Mouse (Mus musculus) liver, embryonic 16.5 days (tissue): ENCODE data around the gene Cxcl14. TPM values are rescaled to one million over a fixed set of nuclear protein-coding genes. Genes with fewer than 3 reads are reported as not detected.

Source experiments
- ATAC-seq: fragments of 200-750 bp; cut with Nextera tagmentation; 2 replicates; pipeline ENCODE4 v1.8.0; 2017; ENCODE audit warnings: low read depth, mild to moderate bottlenecking, moderate number of reproducible peaks, moderate library complexity
- H3K27ac ChIP-seq: fragments of 300-500 bp; sonication (generic); 2 replicates; pipeline ENCODE4 v1.5.1; 2014; ENCODE audit warnings: mild to moderate bottlenecking, low read length
- H3K27me3 ChIP-seq: fragments of 300-500 bp; sonication (generic); 2 replicates; pipeline ENCODE4 v1.6.1; 2014; ENCODE audit warnings: low read depth, low read length, mixed read lengths; ENCODE audit not compliant: control insufficient read depth, insufficient read depth
- H3K36me3 ChIP-seq: fragments of 300-500 bp; sonication (generic); 2 replicates; pipeline ENCODE4 v1.6.1; 2014; ENCODE audit warnings: mild to moderate bottlenecking; ENCODE audit not compliant: control insufficient read depth, insufficient read depth
- H3K4me1 ChIP-seq: fragments of 300-500 bp; sonication (generic); 2 replicates; pipeline ENCODE4 v1.6.1; 2014; ENCODE audit warnings: low read depth, low read length, mixed read lengths; ENCODE audit not compliant: control insufficient read depth
- H3K4me2 ChIP-seq: fragments of 300-500 bp; sonication (generic); 2 replicates; pipeline ENCODE4 v1.6.1; 2014; ENCODE audit warnings: low read depth, low read length, mixed read lengths
- H3K4me3 ChIP-seq: fragments of 300-500 bp; sonication (generic); 2 replicates; pipeline ENCODE4 v1.5.1; 2014; ENCODE audit warnings: low read depth, mild to moderate bottlenecking, low read length
- H3K9ac ChIP-seq: fragments of 300-500 bp; sonication (generic); 2 replicates; pipeline ENCODE4 v1.6.1; 2014; ENCODE audit warnings: low read depth, low read length
- H3K9me3 ChIP-seq: fragments of 300-500 bp; sonication (generic); replicated peaks from 2 replicates; pipeline ENCODE4 v1.6.1; 2016; ENCODE audit warnings: low read length; ENCODE audit not compliant: control insufficient read depth
- WGBS: fragments of 180-500 bp; shearing (Covaris S2); extraction: QIAGEN DNeasy Blood & Tissue Kit; methylation state at CpG from one replicate; pipeline ENCODE4 v1.1.7; 2014; ENCODE audit not compliant: insufficient replicate concordance; 5-methylcytosine and 5-hydroxymethylcytosine counted together
- polyA plus RNA-seq: library from polyadenylated mRNA; unstranded; fragments of >200 nt; fragmentation: Nextera tagmentation; extraction: Ambion mirVana; gene quantifications from 2 replicates; pipeline ENCODE4 v1.2.1, GENCODE M21; 2015

The Cxcl14 gene
- polyA plus RNA-seq, 1 experiment from 2014 or later: 0.06 TPM

- Histone ChIP-seq H3K4me2 (no peak overlapping the region), H3K4me3 (no peak overlapping the region), H3K9me3 (no peaks in the 10 kb centered on the region), H3K27ac (no peak overlapping the region), H3K36me3 (no peaks in the 10 kb centered on the region), H3K9ac (no peak overlapping the region), H3K4me1 (no peaks in the 10 kb centered on the region), H3K27me3 (peaks cover 88% of the 10 kb centered on the region)
- WGBS: 2% methylated on average over 59 of the region's 59 CpGs
- ATAC-seq: no peak
Observed at GRCm38 (mm10) chr13:56251176-56251923, 45.0 kb downstream of the Cxcl14 start.

GRCm38 (mm10) chr13:56250551-56251161, 45.7 kb downstream of the Cxcl14 start:
- H3K4me3 ChIP-seq: no peak overlapping the region
- H3K27me3 ChIP-seq: peaks cover 84% of the 10 kb centered on the region
- no peaks in the 10 kb centered on the region for H3K4me1 ChIP-seq
- no peak for ATAC-seq
- no peak overlapping the region for H3K27ac ChIP-seq
- H3K4me2 ChIP-seq: no peak overlapping the region
- H3K9ac ChIP-seq: no peak overlapping the region
- no peaks in the 10 kb centered on the region for H3K9me3 ChIP-seq
- H3K36me3 ChIP-seq: no peaks in the 10 kb centered on the region
- 3% methylated on average over 14 of the region's 14 CpGs for WGBS

GRCm38 (mm10) chr13:56249593-56250341, 46.6 kb downstream of the Cxcl14 start:
- WGBS: 2% methylated on average over 13 of the region's 13 CpGs
- Histone ChIP-seq H3K9ac (no peak overlapping the region), H3K9me3 (no peaks in the 10 kb centered on the region), H3K36me3 (no peaks in the 10 kb centered on the region), H3K4me1 (no peaks in the 10 kb centered on the region), H3K27me3 (peaks cover 76% of the 10 kb centered on the region), H3K27ac (no peak overlapping the region), H3K4me2 (no peak overlapping the region), H3K4me3 (no peak overlapping the region)
- no peak for ATAC-seq

- Histone ChIP-seq H3K4me2 (no peak overlapping the region), H3K9me3 (no peaks in the 10 kb centered on the region), H3K27ac (no peak overlapping the region), H3K9ac (no peak overlapping the region), H3K27me3 (peaks cover 18% of the 10 kb centered on the region), H3K36me3 (no peaks in the 10 kb centered on the region), H3K4me3 (no peak overlapping the region), H3K4me1 (no peaks in the 10 kb centered on the region)
- WGBS: 62% methylated on average over 5 of the region's 5 CpGs
- ATAC-seq: no peak
Observed at GRCm38 (mm10) chr13:56243104-56243503, 53.2 kb downstream of the Cxcl14 start.

- H3K36me3 ChIP-seq: no peaks in the 10 kb centered on the region
- H3K9me3 ChIP-seq: no peaks in the 10 kb centered on the region
- no peak overlapping the region for H3K4me3 ChIP-seq
- H3K27ac ChIP-seq: no peak overlapping the region
- H3K4me1 ChIP-seq: no peaks in the 10 kb centered on the region
- 60% methylated on average over 16 of the region's 16 CpGs for WGBS
- no peak for ATAC-seq
- H3K9ac ChIP-seq: no peak overlapping the region
- H3K4me2 ChIP-seq: no peak overlapping the region
- peaks cover 4% of the 10 kb centered on the region; the same call in 1 of the 2 replicates for H3K27me3 ChIP-seq
Observed at GRCm38 (mm10) chr13:56240012-56240770, 56.2 kb downstream of the Cxcl14 start.

Other genes starting within 250 kb of the Cxcl14 start
- gene H2afy, start 160.2 kb downstream of the Cxcl14 start, polyA plus RNA-seq: 76.3 and 80.7 TPM in 2 replicates
- 7.1 and 8.1 TPM in 2 replicates for gene Tifab, start 117.7 kb downstream of the Cxcl14 start, polyA plus RNA-seq
- gene Neurog1, start 44.4 kb downstream of the Cxcl14 start, polyA plus RNA-seq: not detected in 2 replicates
- not detected in 2 replicates for gene Gm3045, start 130.0 kb upstream of the Cxcl14 start, polyA plus RNA-seq
- 1.0 and 1.2 TPM in 2 replicates for gene Slc25a48, start 141.8 kb upstream of the Cxcl14 start, polyA plus RNA-seq
- not detected in 2 replicates for gene Il9, start 185.7 kb upstream of the Cxcl14 start, polyA plus RNA-seq
- gene Fbxl21, start 225.9 kb upstream of the Cxcl14 start, polyA plus RNA-seq: 0.51 and 0.54 TPM in 2 replicates